Mouse (Mus musculus): ENCODE data around the gene Zfp235. TPM values are rescaled to one million over a fixed set of nuclear protein-coding genes. Genes with fewer than 3 reads are reported as not detected.

Gene Zfp235
- total RNA-seq, 2 experiments from 2014 or later = 3.5 TPM

Other genes with a start within 250 kb of the Zfp235 start
- not detected for gene Vmn1r178, start 242.2 kb upstream of the Zfp235 start, total RNA-seq (2021)
- not detected for gene Vmn1r179, start 207.2 kb upstream of the Zfp235 start, total RNA-seq (2021)
- gene Vmn1r180, start 183.5 kb upstream of the Zfp235 start, total RNA-seq (2021) = not detected
- gene Vmn1r181, start 159.6 kb upstream of the Zfp235 start, total RNA-seq (2021) = not detected
- not detected for gene V1rd19, start 132.5 kb upstream of the Zfp235 start, total RNA-seq (2021)
- not detected for gene Vmn1r183, start 80.9 kb upstream of the Zfp235 start, total RNA-seq (2021)
- 10 to 100 TPM; 17.1 to 17.2 TPM for gene Zfp180, start 52.2 kb upstream of the Zfp235 start, total RNA-seq (2021)
- 1 to 10 TPM; 5.3 to 5.7 TPM for gene Zfp112, start 21.9 kb upstream of the Zfp235 start, total RNA-seq (2021)
- gene Zfp114, start 40.9 kb downstream of the Zfp235 start, total RNA-seq (2021) = under 1 TPM; 0.07 to 0.28 TPM
- gene Zfp111, start 77.3 kb downstream of the Zfp235 start, total RNA-seq (2021) = 1 to 10 TPM; 2.3 to 2.4 TPM
- gene Zfp109, start 103.4 kb downstream of the Zfp235 start, total RNA-seq (2021) = 1 to 10 TPM; 2.4 to 2.6 TPM
- 1 to 10 TPM; 1.8 to 2.1 TPM for gene Zfp108, start 120.6 kb downstream of the Zfp235 start, total RNA-seq (2021)
- 1 to 10 TPM; 7.0 TPM for gene Zfp93, start 136.3 kb downstream of the Zfp235 start, total RNA-seq (2021)
- 1 to 10 TPM; 2.2 to 2.6 TPM for gene Zfp61, start 167.1 kb downstream of the Zfp235 start, total RNA-seq (2021)
- 1 to 10 TPM; 1.7 to 2.1 TPM for gene Zfp94, start 182.5 kb downstream of the Zfp235 start, total RNA-seq (2021)
- gene Tescl, start 199.8 kb downstream of the Zfp235 start, total RNA-seq (2021) = not detected
- gene Lypd5, start 215.0 kb downstream of the Zfp235 start, total RNA-seq (2021) = not detected
- gene Kcnn4, start 236.1 kb downstream of the Zfp235 start, total RNA-seq (2021) = under 1 TPM; 0.46 to 0.50 TPM

Measured in gastrocnemius, adult 18-20 months (tissue).